Mouse (Mus musculus) embryo, embryonic 11 days (tissue): Measurements from ENCODE around the gene Rasal3.

Experiments
- DNase-seq: peaks from one replicate; pipeline ENCODE4 v3.0.0-alpha.2; 2015

The Rasal3 gene

GRCm38 (mm10) chr17:32388370-32389100 lies 14.8 kb downstream of the Rasal3 start:
- peak; percentile 53 for DNase-seq

GRCm38 (mm10) chr17:32387986-32388369 lies 15.4 kb downstream of the Rasal3 start:
- no peak for DNase-seq

GRCm38 (mm10) chr17:32386659-32387432 lies 16.5 kb downstream of the Rasal3 start:
- peak; percentile 45 for DNase-seq

- no peak for DNase-seq
Measured at GRCm38 (mm10) chr17:32383661-32384060, 19.7 kb downstream of the Rasal3 start.

- DNase-seq: no peak
Measured at GRCm38 (mm10) chr17:32382576-32382975, 20.8 kb downstream of the Rasal3 start.

GRCm38 (mm10) chr17:32378786-32379185 lies 24.6 kb downstream of the Rasal3 start:
- no peak for DNase-seq

- DNase-seq: no peak
Measured at GRCm38 (mm10) chr17:32377137-32377536, 26.2 kb downstream of the Rasal3 start.

GRCm38 (mm10) chr17:32376475-32376874 lies 26.9 kb downstream of the Rasal3 start:
- DNase-seq: no peak

GRCm38 (mm10) chr17:32368991-32369578 lies 34.3 kb downstream of the Rasal3 start:
- DNase-seq: peak; percentile 39

- no peak for DNase-seq
Measured at GRCm38 (mm10) chr17:32367706-32368105, 35.7 kb downstream of the Rasal3 start.

- no peak for DNase-seq
Measured at GRCm38 (mm10) chr17:32365296-32365695, 38.1 kb downstream of the Rasal3 start.

- DNase-seq: no peak
Measured at GRCm38 (mm10) chr17:32364850-32365249, 38.5 kb downstream of the Rasal3 start.

- DNase-seq: peak; percentile 99
Measured at GRCm38 (mm10) chr17:32364331-32364730, 39.1 kb downstream of the Rasal3 start.

- DNase-seq: no peak
Measured at GRCm38 (mm10) chr17:32363821-32364301, 39.5 kb downstream of the Rasal3 start.

GRCm38 (mm10) chr17:32362686-32363085 lies 40.7 kb downstream of the Rasal3 start:
- no peak for DNase-seq

- no peak for DNase-seq
Measured at GRCm38 (mm10) chr17:32359928-32360327, 43.5 kb downstream of the Rasal3 start.

GRCm38 (mm10) chr17:32358943-32359340 lies 44.4 kb downstream of the Rasal3 start:
- DNase-seq: no peak

- no peak for DNase-seq
Measured at GRCm38 (mm10) chr17:32358192-32358942, 45.0 kb downstream of the Rasal3 start.

GRCm38 (mm10) chr17:32356766-32357760 lies 46.3 kb downstream of the Rasal3 start:
- no peak for DNase-seq

GRCm38 (mm10) chr17:32356281-32356680 lies 47.1 kb downstream of the Rasal3 start:
- DNase-seq: no peak

GRCm38 (mm10) chr17:32355031-32355430 lies 48.4 kb downstream of the Rasal3 start:
- no peak for DNase-seq

- DNase-seq: no peak
Measured at GRCm38 (mm10) chr17:32354211-32354610, 49.2 kb downstream of the Rasal3 start.
